Mouse (Mus musculus) heart, embryonic 16.5 days (tissue): ENCODE measurements around the gene Kdr. TPM values are rescaled to one million over a fixed set of nuclear protein-coding genes. Genes with fewer than 3 reads are reported as not detected.
A peak's percentile ranks its signal among the peaks of the same experiment; 100 is the strongest.
"Not testable (repeated sequence)": the region's sequence is repeated elsewhere in the genome, so short reads cannot be mapped to it uniquely, and the experiment has no call there.

Experiments
- ATAC-seq: fragments of 200-750 bp; cut with Nextera tagmentation; replicated peaks from 2 replicates; pipeline ENCODE4 v1.8.0; 2017; ENCODE audit warnings: moderate number of reproducible peaks; ENCODE audit not compliant: insufficient read depth, low FRiP score; ENCODE audit errors: extremely low read depth
- H3K27ac ChIP-seq: fragments of 300-500 bp; sonication (generic); 2 replicates; pipeline ENCODE4 v1.5.1; 2014; ENCODE audit warnings: mild to moderate bottlenecking, low read length, control low read depth, moderate library complexity
- H3K27me3 ChIP-seq: fragments of 300-500 bp; sonication (generic); 2 replicates; pipeline ENCODE4 v1.6.1; 2014; ENCODE audit warnings: low read length, mixed read lengths; ENCODE audit not compliant: control insufficient read depth, insufficient read depth
- H3K36me3 ChIP-seq: fragments of 300-500 bp; sonication (generic); 2 replicates; pipeline ENCODE4 v1.6.1; 2014; ENCODE audit not compliant: control insufficient read depth, insufficient read depth
- H3K4me1 ChIP-seq: fragments of 300-500 bp; sonication (generic); 2 replicates; pipeline ENCODE4 v1.6.1; 2014; ENCODE audit warnings: low read length, mixed read lengths; ENCODE audit not compliant: control insufficient read depth, insufficient read depth
- H3K4me2 ChIP-seq: fragments of 300-500 bp; sonication (generic); 2 replicates; pipeline ENCODE4 v1.6.1; 2014; ENCODE audit warnings: low read depth, mild to moderate bottlenecking, control low read depth, low read length
- H3K4me3 ChIP-seq: fragments of 300-500 bp; sonication (generic); 2 replicates; pipeline ENCODE4 v1.5.1; 2014; ENCODE audit warnings: mild to moderate bottlenecking, control low read depth, low read length
- H3K9ac ChIP-seq: fragments of 300-500 bp; sonication (generic); 2 replicates; pipeline ENCODE4 v1.6.1; 2014; ENCODE audit warnings: low read length, control low read depth
- H3K9me3 ChIP-seq: fragments of 300-500 bp; sonication (generic); replicated peaks from 2 replicates; pipeline ENCODE4 v1.6.1; 2016; ENCODE audit warnings: low read length; ENCODE audit not compliant: control insufficient read depth
- WGBS: fragments of 180-500 bp; shearing (Covaris S2); extraction: QIAGEN DNeasy Blood & Tissue Kit; methylation state at CpG from one replicate; pipeline ENCODE4 v1.1.7; 2014; 5-methylcytosine and 5-hydroxymethylcytosine counted together
- polyA plus RNA-seq: library from polyadenylated mRNA; unstranded; fragments of >200 nt; fragmentation: Nextera tagmentation; extraction: Ambion mirVana; gene quantifications from 2 replicates; pipeline ENCODE4 v1.2.1, GENCODE M21; 2015

Gene Kdr
- polyA plus RNA-seq, 1 experiment from 2014 or later = 38.5 TPM

GRCm38 (mm10) chr5:75934201-75934600, 44.1 kb downstream of the Kdr start:
- H3K27me3 ChIP-seq = no peaks in the 10 kb centered on the region
- H3K4me3 ChIP-seq = no peak overlapping the region
- no peak overlapping the region for H3K9ac ChIP-seq
- H3K4me1 ChIP-seq = peaks cover 17% of the 10 kb centered on the region
- no peak overlapping the region for H3K4me2 ChIP-seq
- 77% methylated on average over 10 of the region's 10 CpGs for WGBS
- no peaks in the 10 kb centered on the region for H3K9me3 ChIP-seq
- ATAC-seq = no peak
- peak overlapping the region; percentile 68 for H3K27ac ChIP-seq
- H3K36me3 ChIP-seq = no peaks in the 10 kb centered on the region

- H3K4me3 ChIP-seq = peak overlapping the region; percentile 13
- peaks cover 11% of the 10 kb centered on the region for H3K4me1 ChIP-seq
- peak; percentile 76 for ATAC-seq
- 44% methylated on average over 20 of the region's 20 CpGs for WGBS
- no peaks in the 10 kb centered on the region for H3K27me3 ChIP-seq
- no peaks in the 10 kb centered on the region for H3K36me3 ChIP-seq
- peak overlapping the region; percentile 68 for H3K27ac ChIP-seq
- no peaks in the 10 kb centered on the region for H3K9me3 ChIP-seq
- peak overlapping the region; percentile 4 for H3K9ac ChIP-seq
- H3K4me2 ChIP-seq = peak overlapping the region; percentile 42
Measured at GRCm38 (mm10) chr5:75933521-75934044, 44.7 kb downstream of the Kdr start.

GRCm38 (mm10) chr5:75931458-75931857, 46.8 kb downstream of the Kdr start:
- 83% methylated on average over 4 of the region's 4 CpGs for WGBS
- H3K9ac ChIP-seq, H3K27me3 ChIP-seq, ATAC-seq, H3K4me2 ChIP-seq, H3K27ac ChIP-seq, H3K4me3 ChIP-seq, H3K9me3 ChIP-seq, H3K36me3 ChIP-seq, H3K4me1 ChIP-seq: not testable (repeated sequence)

GRCm38 (mm10) chr5:75929960-75930359, 48.3 kb downstream of the Kdr start:
- Histone ChIP-seq H3K4me3 (no peak overlapping the region), H3K27ac (no peak overlapping the region), H3K4me1 (peaks cover 4% of the 10 kb centered on the region), H3K36me3 (no peaks in the 10 kb centered on the region), H3K9ac (no peak overlapping the region), H3K9me3 (no peaks in the 10 kb centered on the region), H3K4me2 (no peak overlapping the region), H3K27me3 (no peaks in the 10 kb centered on the region)
- ATAC-seq = no peak
- 41% methylated on average over 7 of the region's 7 CpGs for WGBS

- peaks cover 4% of the 10 kb centered on the region for H3K4me1 ChIP-seq
- no peak overlapping the region for H3K4me2 ChIP-seq
- peak; percentile 81 for ATAC-seq
- 51% methylated on average over 6 of the region's 6 CpGs for WGBS
- H3K9me3 ChIP-seq = no peaks in the 10 kb centered on the region
- no peaks in the 10 kb centered on the region for H3K27me3 ChIP-seq
- peak overlapping the region; percentile 64 for H3K27ac ChIP-seq
- H3K9ac ChIP-seq = no peak overlapping the region
- H3K36me3 ChIP-seq = no peaks in the 10 kb centered on the region
- H3K4me3 ChIP-seq = no peak overlapping the region
Measured at GRCm38 (mm10) chr5:75922677-75923076, 55.6 kb downstream of the Kdr start.

- H3K4me3 ChIP-seq = no peak overlapping the region
- peak; percentile 33; the same call in 1 of the 2 replicates for ATAC-seq
- H3K4me1 ChIP-seq = peaks cover 4% of the 10 kb centered on the region
- no peaks in the 10 kb centered on the region for H3K9me3 ChIP-seq
- H3K27ac ChIP-seq = peak overlapping the region; percentile 60
- no peak overlapping the region for H3K4me2 ChIP-seq
- WGBS = 40% methylated on average over 12 of the region's 12 CpGs
- H3K9ac ChIP-seq = no peak overlapping the region
- H3K36me3 ChIP-seq = no peaks in the 10 kb centered on the region
- no peaks in the 10 kb centered on the region for H3K27me3 ChIP-seq
Measured at GRCm38 (mm10) chr5:75921730-75922387, 56.4 kb downstream of the Kdr start.

GRCm38 (mm10) chr5:75919601-75920000, 58.7 kb downstream of the Kdr start:
- Histone ChIP-seq H3K27me3 (no peaks in the 10 kb centered on the region), H3K27ac (no peak overlapping the region), H3K4me3 (no peak overlapping the region), H3K9me3 (no peaks in the 10 kb centered on the region), H3K36me3 (no peaks in the 10 kb centered on the region), H3K9ac (no peak overlapping the region), H3K4me1 (peaks cover 4% of the 10 kb centered on the region), H3K4me2 (no peak overlapping the region)
- no peak for ATAC-seq
- 59% methylated on average over 7 of the region's 7 CpGs for WGBS

- Histone ChIP-seq H3K9me3 (no peaks in the 10 kb centered on the region), H3K4me2 (no peak overlapping the region), H3K27me3 (no peaks in the 10 kb centered on the region), H3K36me3 (no peaks in the 10 kb centered on the region), H3K27ac (0 out of 2 replicates have a peak overlapping the region, but pooled peaks have one; percentile 46), H3K9ac (no peak overlapping the region), H3K4me3 (no peak overlapping the region), H3K4me1 (peaks cover 4% of the 10 kb centered on the region)
- WGBS = 82% methylated on average over 7 of the region's 7 CpGs
- no peak for ATAC-seq
Measured at GRCm38 (mm10) chr5:75918139-75918538, 60.1 kb downstream of the Kdr start.

GRCm38 (mm10) chr5:75917231-75917630, 61.0 kb downstream of the Kdr start:
- 64% methylated on average over 4 of the region's 4 CpGs for WGBS
- Histone ChIP-seq H3K4me3 (no peak overlapping the region), H3K4me1 (peaks cover 4% of the 10 kb centered on the region; the same call in 1 of the 2 replicates), H3K4me2 (no peak overlapping the region), H3K27me3 (no peaks in the 10 kb centered on the region), H3K27ac (peak overlapping the region; percentile 51; the same call in 1 of the 2 replicates), H3K9me3 (no peaks in the 10 kb centered on the region), H3K9ac (no peak overlapping the region), H3K36me3 (no peaks in the 10 kb centered on the region)
- no peak for ATAC-seq
